Mouse (Mus musculus): ENCODE results near the gene Ndrg3. TPM values are rescaled to one million over a fixed set of nuclear protein-coding genes. Genes with fewer than 3 reads are reported as not detected.
"Not testable (repeated sequence)": the region's sequence is repeated elsewhere in the genome, so short reads cannot be mapped to it uniquely, and the experiment has no call there.

The Ndrg3 gene
- polyA plus RNA-seq, 1 experiment from 2014 or later: 41.1 TPM

GRCm38 (mm10) chr2:156919191-156919590 is 72.7 kb downstream of the Ndrg3 start:
- not testable (repeated sequence) for ATAC-seq (ENCODE audit: low read depth); H3K36me3 ChIP-seq; H3K27me3 ChIP-seq; DNase-seq; H3K9me3 ChIP-seq (replicated peaks); H3K9ac ChIP-seq; H3K4me2 ChIP-seq; H3K27ac ChIP-seq; H3K4me3 ChIP-seq (replicated peaks)
- WGBS (ENCODE audit: insufficient replicate concordance): 54% methylated on average over 11 of the region's 11 CpGs
- peaks cover 57% of the 10 kb centered on the region for H3K4me1 ChIP-seq (replicated peaks)

- H3K9ac ChIP-seq: no peak overlapping the region
- no peaks in the 10 kb centered on the region for H3K36me3 ChIP-seq
- no peak overlapping the region for H3K4me3 ChIP-seq (replicated peaks)
- ATAC-seq (ENCODE audit: low read depth) (no peak), DNase-seq (no peak)
- H3K27me3 ChIP-seq: 0 out of 2 replicates have a peak, but pooled peaks cover 5% of the 10 kb centered on the region
- no peaks in the 10 kb centered on the region for H3K9me3 ChIP-seq (replicated peaks)
- no peak overlapping the region; the same call in 1 of the 2 replicates for H3K27ac ChIP-seq
- no peak overlapping the region for H3K4me2 ChIP-seq
- WGBS (ENCODE audit: insufficient replicate concordance): 12% methylated on average over 4 of the region's 4 CpGs
- peaks cover 52% of the 10 kb centered on the region for H3K4me1 ChIP-seq (replicated peaks)
Observed at GRCm38 (mm10) chr2:156918562-156918961, 73.3 kb downstream of the Ndrg3 start.

GRCm38 (mm10) chr2:156916419-156917125 is 75.3 kb downstream of the Ndrg3 start:
- H3K9ac ChIP-seq: no peak overlapping the region
- H3K27ac ChIP-seq: no peak overlapping the region
- H3K4me3 ChIP-seq (replicated peaks): no peak overlapping the region
- H3K27me3 ChIP-seq: 0 out of 2 replicates have a peak, but pooled peaks cover 10% of the 10 kb centered on the region
- peaks cover 38% of the 10 kb centered on the region for H3K4me1 ChIP-seq (replicated peaks)
- no peaks in the 10 kb centered on the region for H3K9me3 ChIP-seq (replicated peaks)
- no peak for ATAC-seq (ENCODE audit: low read depth)
- no peaks in the 10 kb centered on the region for H3K36me3 ChIP-seq
- no peak for DNase-seq
- 83% methylated on average over 3 of the region's 3 CpGs for WGBS (ENCODE audit: insufficient replicate concordance)
- H3K4me2 ChIP-seq: no peak overlapping the region

GRCm38 (mm10) chr2:156915559-156915958 is 76.3 kb downstream of the Ndrg3 start:
- Histone ChIP-seq H3K4me3 (replicated peaks) (no peak overlapping the region), H3K27me3 (0 out of 2 replicates have a peak, but pooled peaks cover 10% of the 10 kb centered on the region), H3K9ac (no peak overlapping the region), H3K36me3 (no peaks in the 10 kb centered on the region), H3K9me3 (replicated peaks) (no peaks in the 10 kb centered on the region), H3K4me2 (no peak overlapping the region), H3K4me1 (replicated peaks) (peaks cover 37% of the 10 kb centered on the region), H3K27ac (no peak overlapping the region)
- no peak for DNase-seq
- ATAC-seq (ENCODE audit: low read depth): no peak
- WGBS (ENCODE audit: insufficient replicate concordance): 60% methylated on average over 3 of the region's 3 CpGs

GRCm38 (mm10) chr2:156913191-156913590 is 78.7 kb downstream of the Ndrg3 start:
- H3K27ac ChIP-seq: no peak overlapping the region
- H3K4me1 ChIP-seq (replicated peaks): peaks cover 17% of the 10 kb centered on the region
- no peak overlapping the region for H3K4me2 ChIP-seq
- no peak for ATAC-seq (ENCODE audit: low read depth)
- H3K9ac ChIP-seq: no peak overlapping the region
- no peaks in the 10 kb centered on the region for H3K36me3 ChIP-seq
- no peaks in the 10 kb centered on the region for H3K9me3 ChIP-seq (replicated peaks)
- WGBS (ENCODE audit: insufficient replicate concordance): 70% methylated on average over 5 of the region's 5 CpGs
- no peak overlapping the region for H3K4me3 ChIP-seq (replicated peaks)
- no peak for DNase-seq
- 0 out of 2 replicates have a peak, but pooled peaks cover 10% of the 10 kb centered on the region for H3K27me3 ChIP-seq

- not testable (repeated sequence) for H3K27ac ChIP-seq; H3K4me1 ChIP-seq (replicated peaks); H3K4me2 ChIP-seq; DNase-seq; H3K9ac ChIP-seq; H3K36me3 ChIP-seq; ATAC-seq (ENCODE audit: low read depth); H3K27me3 ChIP-seq; H3K4me3 ChIP-seq (replicated peaks); H3K9me3 ChIP-seq (replicated peaks)
- 42% methylated on average over 4 of the region's 4 CpGs for WGBS (ENCODE audit: insufficient replicate concordance)
Observed at GRCm38 (mm10) chr2:156905931-156906330, 85.9 kb downstream of the Ndrg3 start.

GRCm38 (mm10) chr2:156904976-156905717 is 86.7 kb downstream of the Ndrg3 start:
- Histone ChIP-seq H3K4me1 (replicated peaks) (no peaks in the 10 kb centered on the region), H3K9me3 (replicated peaks) (no peaks in the 10 kb centered on the region), H3K9ac (no peak overlapping the region), H3K4me3 (replicated peaks) (no peak overlapping the region), H3K36me3 (no peaks in the 10 kb centered on the region), H3K4me2 (no peak overlapping the region), H3K27ac (no peak overlapping the region), H3K27me3 (no peaks in the 10 kb centered on the region)
- ATAC-seq (ENCODE audit: low read depth) (no peak; the same call in 1 of the 2 replicates), DNase-seq (no peak)
- WGBS (ENCODE audit: insufficient replicate concordance): 42% methylated on average over 6 of the region's 6 CpGs

- Histone ChIP-seq H3K27me3 (no peaks in the 10 kb centered on the region), H3K9me3 (replicated peaks) (no peaks in the 10 kb centered on the region), H3K4me1 (replicated peaks) (peaks cover 12% of the 10 kb centered on the region), H3K4me3 (replicated peaks) (no peak overlapping the region), H3K27ac (no peak overlapping the region), H3K9ac (no peak overlapping the region), H3K36me3 (no peaks in the 10 kb centered on the region), H3K4me2 (no peak overlapping the region)
- DNase-seq (no peak), ATAC-seq (ENCODE audit: low read depth) (no peak)
- 27% methylated on average over 2 of the region's 2 CpGs for WGBS (ENCODE audit: insufficient replicate concordance)
Observed at GRCm38 (mm10) chr2:156903367-156903766, 88.5 kb downstream of the Ndrg3 start.

- not testable (repeated sequence) for H3K9ac ChIP-seq; ATAC-seq (ENCODE audit: low read depth); H3K4me3 ChIP-seq (replicated peaks); H3K27me3 ChIP-seq; H3K4me2 ChIP-seq; H3K36me3 ChIP-seq; DNase-seq; H3K27ac ChIP-seq; H3K9me3 ChIP-seq (replicated peaks)
- WGBS (ENCODE audit: insufficient replicate concordance): 72% methylated on average over 3 of the region's 4 CpGs
- H3K4me1 ChIP-seq (replicated peaks): peaks cover 21% of the 10 kb centered on the region
Observed at GRCm38 (mm10) chr2:156902411-156902810, 89.4 kb downstream of the Ndrg3 start.

GRCm38 (mm10) chr2:156901883-156902282 is 90.0 kb downstream of the Ndrg3 start:
- Histone ChIP-seq H3K36me3 (no peaks in the 10 kb centered on the region), H3K9ac (no peak overlapping the region), H3K4me3 (replicated peaks) (no peak overlapping the region), H3K27ac (no peak overlapping the region), H3K4me1 (replicated peaks) (peaks cover 27% of the 10 kb centered on the region), H3K4me2 (no peak overlapping the region), H3K9me3 (replicated peaks) (no peaks in the 10 kb centered on the region), H3K27me3 (no peaks in the 10 kb centered on the region)
- ATAC-seq (ENCODE audit: low read depth) (no peak), DNase-seq (no peak)
- 46% methylated on average over 6 of the region's 6 CpGs for WGBS (ENCODE audit: insufficient replicate concordance)

GRCm38 (mm10) chr2:156901344-156901743 is 90.5 kb downstream of the Ndrg3 start:
- Histone ChIP-seq H3K27ac (no peak overlapping the region), H3K27me3 (no peaks in the 10 kb centered on the region), H3K9me3 (replicated peaks) (no peaks in the 10 kb centered on the region), H3K9ac (no peak overlapping the region), H3K36me3 (no peaks in the 10 kb centered on the region), H3K4me1 (replicated peaks) (peaks cover 32% of the 10 kb centered on the region), H3K4me3 (replicated peaks) (no peak overlapping the region), H3K4me2 (no peak overlapping the region)
- DNase-seq (no peak), ATAC-seq (ENCODE audit: low read depth) (no peak)
- 80% methylated on average over 2 of the region's 2 CpGs for WGBS (ENCODE audit: insufficient replicate concordance)

All from liver, embryonic 13.5 days (tissue).